Mouse (Mus musculus) lung, postnatal 36 days (tissue): ENCODE data around the gene Rhbdd2.

Source experiments
- DNase-seq: peaks from one replicate; pipeline ENCODE4 v3.0.0; 2022; ENCODE audit warnings: mixed read lengths

Gene Rhbdd2

DNA sequence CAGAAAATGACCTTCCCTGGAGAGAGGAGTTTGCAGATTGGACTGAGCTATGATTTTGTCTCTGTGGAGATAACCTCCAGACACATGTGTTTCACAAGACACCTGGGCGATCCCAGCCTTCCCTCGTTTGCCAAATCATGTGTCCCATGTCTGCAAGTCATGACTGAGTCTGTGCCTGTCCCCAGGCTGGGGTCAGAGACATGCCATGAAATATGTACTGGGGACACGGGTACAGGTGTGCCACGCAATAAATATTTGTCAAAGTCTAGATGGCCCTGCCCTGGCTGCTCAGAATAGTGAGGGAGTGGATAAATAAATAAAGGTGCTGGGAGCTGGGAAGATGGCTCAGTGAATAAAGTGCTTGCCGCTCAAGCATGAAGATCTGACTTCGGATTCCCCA is 13.6 kb downstream of the Rhbdd2 start:
- DNase-seq = no peak

DNA sequence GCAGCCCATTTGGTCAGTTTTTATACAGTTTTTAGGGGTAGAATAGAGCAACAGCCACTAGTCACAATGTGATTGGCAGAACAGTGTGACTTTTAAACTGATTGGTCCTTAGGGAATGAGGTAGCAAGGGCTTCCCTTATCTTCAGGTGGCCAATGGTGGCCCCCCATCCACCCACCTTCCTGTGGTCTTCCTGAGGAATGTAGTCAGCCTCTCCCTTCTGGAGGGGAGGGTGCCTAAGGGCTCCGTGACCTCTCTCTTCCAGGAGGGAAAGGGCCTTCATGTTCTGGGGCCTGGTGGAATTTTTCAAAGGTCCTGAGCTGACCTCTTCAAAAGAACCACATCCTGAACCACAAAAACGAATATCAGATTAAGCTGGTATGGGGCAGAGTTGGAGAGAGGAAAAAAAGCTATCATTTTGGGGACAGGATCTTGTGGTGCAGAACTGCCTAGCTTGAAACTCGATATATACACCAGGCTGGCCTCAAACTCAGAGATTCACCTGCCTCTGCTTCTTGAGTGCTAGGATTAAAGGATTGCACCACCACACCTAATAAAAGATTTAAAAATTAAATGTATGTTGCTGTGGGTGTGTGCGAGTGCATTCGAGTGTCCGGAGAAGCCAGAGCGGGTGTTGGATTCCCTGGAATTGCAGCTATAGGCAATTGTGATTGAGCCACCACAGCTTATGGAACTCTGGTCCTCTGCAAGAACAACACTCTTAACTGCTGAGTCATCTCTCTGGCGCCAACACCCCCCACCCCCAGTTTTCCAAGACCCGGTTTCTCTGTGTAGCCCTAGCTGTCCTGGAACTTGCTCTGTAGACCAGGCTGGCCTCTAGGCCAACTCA is 16.3 kb downstream of the Rhbdd2 start:
- DNase-seq = no peak

DNA sequence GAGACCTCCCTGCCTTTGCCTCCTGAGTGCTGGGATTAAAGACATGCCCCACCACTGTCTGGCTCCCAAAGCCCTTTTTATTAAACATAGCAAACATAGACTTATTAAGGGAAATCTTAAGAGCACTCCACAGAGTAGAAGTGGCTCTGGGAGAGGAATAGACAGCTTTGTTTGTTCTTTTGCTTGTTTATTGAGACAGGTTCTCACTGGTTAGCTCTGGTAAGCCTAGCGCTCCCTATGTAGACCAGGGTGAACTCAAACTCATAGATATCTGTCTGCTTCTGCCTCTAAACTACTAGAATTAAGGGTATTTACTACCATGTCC is 16.9 kb downstream of the Rhbdd2 start:
- DNase-seq = peak; percentile 65

- peak; percentile 75 for DNase-seq
These were observed 19.1 kb downstream of the Rhbdd2 start for GRCm38 (mm10) chr5:135651536-135651935.

DNA sequence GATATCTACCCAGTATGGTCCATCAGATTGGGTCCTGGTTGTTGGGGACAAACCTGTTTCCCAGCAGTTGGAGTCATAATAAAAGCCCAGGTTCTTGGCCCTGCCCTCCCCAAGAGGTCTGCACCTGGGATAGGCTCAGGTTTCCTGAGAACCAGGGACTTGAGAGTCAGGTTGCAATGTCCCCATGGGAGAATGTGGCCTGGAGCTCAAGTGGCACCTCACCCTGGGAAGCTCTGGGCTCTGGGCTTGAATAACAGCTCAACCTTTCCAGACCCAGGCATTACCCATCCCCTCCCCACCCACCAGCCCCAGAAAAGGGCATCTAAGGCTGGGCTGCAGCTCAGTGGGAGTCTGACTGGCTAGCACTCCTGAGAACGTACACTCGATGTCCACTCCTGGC is 20.8 kb downstream of the Rhbdd2 start:
- DNase-seq = peak; percentile 68

DNA sequence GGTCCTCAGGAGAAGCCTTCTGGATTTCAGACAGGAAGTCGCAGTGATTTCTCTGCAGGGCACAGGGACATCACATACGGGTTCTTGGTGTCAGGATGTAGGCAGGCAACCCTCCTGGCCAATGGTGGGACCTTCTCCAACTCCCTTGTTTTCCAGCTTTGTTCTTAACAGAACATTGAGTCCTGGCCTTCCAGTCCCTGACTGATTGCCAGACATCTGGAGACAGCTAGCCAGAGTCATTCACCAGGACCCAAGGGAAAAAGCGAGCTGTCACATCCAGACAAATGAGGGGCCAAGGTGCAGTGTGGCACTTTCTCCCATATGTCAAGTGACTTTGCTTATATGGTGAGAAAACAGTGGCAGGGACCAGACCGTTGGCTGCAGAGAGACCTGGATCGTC is 23.6 kb downstream of the Rhbdd2 start:
- DNase-seq = peak; percentile 42

DNA sequence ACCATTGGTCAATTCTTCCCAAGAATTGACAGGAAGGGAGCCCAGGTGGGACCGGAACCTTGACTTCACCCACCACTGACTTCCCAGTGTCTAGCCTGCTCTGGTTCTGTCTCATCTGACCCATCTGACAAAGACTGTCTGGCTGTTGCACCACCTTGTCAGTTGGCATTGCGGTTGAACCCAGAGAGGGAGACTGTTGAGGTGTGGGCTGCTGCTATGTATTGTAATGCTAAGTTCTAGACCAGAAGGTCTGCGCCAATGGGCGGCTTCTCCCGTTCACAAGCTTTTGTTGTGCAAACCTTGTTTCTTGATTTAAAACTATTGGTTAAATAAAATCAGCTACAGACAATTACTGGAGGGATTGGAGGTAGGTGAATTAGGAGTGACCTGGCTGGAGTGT is 24.7 kb downstream of the Rhbdd2 start:
- no peak for DNase-seq

DNA sequence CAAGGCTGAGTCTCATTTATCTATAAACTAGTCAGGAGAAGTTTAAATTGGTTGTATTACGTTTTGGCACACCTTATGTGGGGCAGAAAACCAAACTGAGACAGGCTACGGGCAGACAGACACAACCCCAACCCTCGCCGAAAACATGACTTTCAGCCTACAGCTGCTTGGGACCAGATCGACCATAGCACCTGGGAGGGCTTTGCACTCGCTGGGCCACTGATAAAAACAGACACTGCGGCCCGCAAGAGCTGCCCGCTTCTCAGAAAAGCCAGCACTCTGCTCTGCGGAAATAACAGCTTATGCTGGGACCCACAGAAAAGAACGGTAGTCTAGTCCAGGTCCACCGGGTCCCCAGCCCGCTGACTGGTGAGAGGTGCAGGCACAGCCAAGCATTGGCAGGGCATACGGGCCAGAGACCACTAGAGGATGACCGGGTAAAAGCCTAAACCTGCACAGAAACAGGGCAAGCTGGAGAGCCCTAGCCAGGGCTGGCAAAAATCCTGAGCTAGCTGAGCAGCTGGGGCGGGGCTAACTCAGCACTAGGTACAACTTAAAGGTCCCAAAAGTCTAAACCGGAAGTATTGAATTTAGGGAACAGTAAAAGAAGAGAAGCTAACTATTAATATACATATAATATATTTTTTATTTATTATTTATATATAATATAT is 25.4 kb downstream of the Rhbdd2 start:
- no peak for DNase-seq

DNA sequence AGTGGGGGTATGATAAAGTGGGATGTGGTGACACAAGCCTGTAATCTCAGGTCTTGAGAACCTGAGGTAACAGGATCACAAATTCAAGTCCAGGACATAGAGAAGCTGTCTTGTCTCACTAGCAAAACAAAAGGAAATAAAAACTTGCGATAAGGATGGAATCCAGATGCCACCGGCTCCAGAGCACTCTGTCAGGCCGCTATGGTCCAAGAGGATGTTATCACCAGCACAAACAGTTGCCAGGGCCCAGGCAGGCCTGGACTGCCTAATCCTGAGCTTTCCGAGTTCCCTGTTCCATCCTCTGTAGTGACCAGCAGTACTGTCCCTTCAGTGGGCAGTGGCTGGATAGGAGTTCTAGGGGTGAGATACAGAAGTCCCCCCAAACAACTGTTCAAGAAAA is 27.5 kb downstream of the Rhbdd2 start:
- DNase-seq = peak; percentile 59

- no peak for DNase-seq
These were observed 28.1 kb downstream of the Rhbdd2 start for GRCm38 (mm10) chr5:135660535-135660934.

DNA sequence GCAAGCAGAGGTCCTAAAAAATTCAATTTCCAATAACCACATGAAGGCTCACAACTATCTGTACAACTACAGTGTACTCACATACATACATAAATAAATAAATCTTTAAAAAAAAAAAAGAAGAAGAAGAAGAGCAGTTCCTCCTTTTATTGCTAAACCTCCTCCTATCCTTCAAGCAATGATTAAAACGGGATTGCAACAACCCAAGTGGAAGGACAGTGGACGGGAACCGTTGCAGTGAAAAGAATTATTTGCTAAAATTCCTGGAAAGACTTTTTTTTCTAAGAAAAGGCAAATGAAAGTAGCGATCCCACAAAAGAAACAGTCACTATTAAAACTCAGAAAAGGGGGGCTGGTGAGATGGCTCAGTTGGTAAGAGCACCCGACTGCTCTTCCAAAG is 34.5 kb downstream of the Rhbdd2 start:
- no peak for DNase-seq

GRCm38 (mm10) chr5:135668071-135668470 is 35.7 kb downstream of the Rhbdd2 start:
- no peak for DNase-seq

GRCm38 (mm10) chr5:135669741-135670275 is 37.4 kb downstream of the Rhbdd2 start, which contains the start of gene Por:
Gene Por, plus strand, starts transcription at chr5:135670033.
- DNase-seq = peak; percentile 85

- no peak for DNase-seq
These were observed 38.5 kb downstream of the Rhbdd2 start for GRCm38 (mm10) chr5:135670881-135671280.

DNA sequence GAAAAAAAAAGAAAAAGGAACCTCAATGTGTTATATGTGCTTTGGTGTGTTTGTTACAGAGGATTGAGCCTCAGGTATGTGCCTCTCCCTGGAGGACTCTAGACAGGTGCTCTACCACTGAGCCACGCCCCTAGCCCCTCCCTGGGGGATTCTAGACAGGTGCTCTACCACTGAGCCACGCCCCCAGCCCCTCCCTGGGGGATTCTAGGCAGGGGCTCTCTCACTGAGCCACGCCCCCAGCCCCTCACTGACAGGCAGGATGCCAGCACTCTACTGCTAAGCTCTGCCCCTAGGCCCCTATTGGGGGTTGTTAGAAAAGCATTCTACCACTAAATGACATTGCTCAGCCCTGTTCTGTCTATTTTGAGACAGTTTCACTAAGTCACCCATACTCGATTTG is 40.1 kb downstream of the Rhbdd2 start:
- DNase-seq = peak; percentile 62

DNA sequence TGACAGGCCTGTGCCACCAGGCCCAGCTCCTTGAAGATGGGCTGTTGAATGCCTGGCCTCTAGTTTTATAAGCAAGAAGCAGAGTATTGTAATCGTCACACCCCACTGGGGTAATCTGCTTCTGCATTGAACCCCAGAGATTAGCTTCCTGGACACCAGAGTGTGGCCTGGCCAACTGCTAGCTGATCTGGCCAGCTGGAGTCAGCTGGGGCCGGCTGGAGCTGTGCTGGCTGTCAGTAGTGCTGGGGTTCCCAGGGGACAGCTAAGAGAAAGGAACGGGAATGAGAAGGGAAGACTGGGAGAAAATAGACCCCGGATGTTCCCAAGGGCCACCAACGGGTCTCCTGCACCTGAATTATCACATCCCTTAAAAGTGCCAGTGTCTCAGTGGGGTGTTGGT is 40.6 kb downstream of the Rhbdd2 start:
- DNase-seq = peak; percentile 62

DNA sequence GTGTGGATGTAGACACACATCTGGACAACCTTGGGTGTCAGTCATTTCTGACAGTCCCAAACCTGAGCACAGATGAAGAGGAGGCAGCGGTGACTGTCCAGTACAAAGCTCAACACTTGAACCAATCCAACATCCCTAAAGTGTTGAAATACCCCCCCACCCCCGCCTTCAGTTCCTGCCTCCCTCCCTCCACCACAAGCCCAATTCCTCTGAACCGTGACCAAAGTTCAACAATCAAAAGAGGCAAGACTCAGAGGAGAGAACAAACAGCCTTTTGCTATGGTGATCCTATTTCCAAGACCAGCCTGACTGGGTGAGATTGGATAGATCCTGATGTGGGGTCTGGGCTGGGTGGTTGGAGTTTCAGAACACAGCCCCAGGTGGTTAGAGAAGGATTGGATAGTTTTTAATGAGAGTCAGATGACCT is 41.9 kb downstream of the Rhbdd2 start:
- DNase-seq = peak; percentile 72

- DNase-seq = peak; percentile 95
These were observed 42.4 kb downstream of the Rhbdd2 start for GRCm38 (mm10) chr5:135674821-135675220.

DNA sequence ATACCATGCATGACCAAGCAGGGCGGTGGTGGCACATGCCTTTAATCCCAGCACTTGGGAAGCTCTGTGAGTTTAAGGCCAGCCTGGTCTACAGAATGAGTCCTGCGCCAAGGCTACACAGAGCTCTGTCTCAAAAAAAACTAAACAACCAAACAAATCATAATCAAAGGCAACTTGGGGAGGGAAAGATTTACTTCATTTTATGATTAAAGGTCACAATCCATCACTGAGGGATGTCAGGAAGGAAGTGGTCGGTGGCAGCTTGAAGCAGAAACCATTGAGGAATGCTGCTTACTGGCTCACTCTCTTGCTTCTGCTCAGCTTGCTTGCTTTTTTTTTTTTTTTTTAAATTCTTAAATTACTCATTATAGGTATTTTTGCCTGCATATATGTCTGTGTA is 44.3 kb downstream of the Rhbdd2 start:
- DNase-seq = no peak

DNA sequence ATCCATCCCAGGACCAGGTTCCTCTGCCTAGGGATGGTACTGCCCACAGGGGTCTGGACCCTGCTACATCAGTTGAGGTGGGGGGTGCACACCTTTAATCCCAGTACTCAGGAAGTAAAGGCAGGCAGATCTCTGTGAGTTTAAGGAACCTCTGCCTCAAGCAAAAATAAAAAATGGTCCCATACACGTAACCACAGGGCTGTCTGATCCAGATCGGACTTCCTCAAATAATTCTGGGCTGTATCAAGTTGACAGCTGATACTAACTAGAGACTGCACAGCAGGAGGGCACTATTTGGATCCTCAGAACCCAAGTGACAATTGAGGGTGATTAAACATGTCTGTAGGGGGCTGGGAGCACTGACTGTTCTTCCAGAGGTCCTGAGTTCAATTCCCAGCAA is 44.8 kb downstream of the Rhbdd2 start:
- DNase-seq = no peak

- no peak for DNase-seq
These were observed 46.1 kb downstream of the Rhbdd2 start for GRCm38 (mm10) chr5:135678481-135678880.

- DNase-seq = no peak
These were observed 48.6 kb downstream of the Rhbdd2 start for GRCm38 (mm10) chr5:135680967-135681545.

GRCm38 (mm10) chr5:135682009-135682408 is 49.6 kb downstream of the Rhbdd2 start:
- DNase-seq = no peak
